Mouse (Mus musculus) forebrain, embryonic 10.5 days (tissue): ENCODE data around the gene Pmch. TPM values are rescaled to one million over a fixed set of nuclear protein-coding genes. Genes with fewer than 3 reads are reported as not detected.

Experiments used
- polyA plus RNA-seq: library from polyadenylated mRNA; unstranded; fragments of >200 nt; fragmentation: Nextera tagmentation; extraction: Ambion mirVana; gene quantifications from 2 replicates; pipeline ENCODE4 v1.2.1, GENCODE M21; 2016

The Pmch gene
- polyA plus RNA-seq, 1 experiment from 2014 or later, result 0.83 TPM

Other genes starting within 250 kb of the Pmch start
- gene Igf1, start 232.8 kb upstream of the Pmch start, polyA plus RNA-seq, result 30.0 and 35.5 TPM in 2 replicates
- gene Parpbp, start 55.9 kb downstream of the Pmch start, polyA plus RNA-seq, result 15.3 and 17.3 TPM in 2 replicates
- gene Nup37, start 55.9 kb downstream of the Pmch start, polyA plus RNA-seq, result 116 and 118 TPM in 2 replicates
- gene Washc3, start 110.0 kb downstream of the Pmch start, polyA plus RNA-seq, result 46.7 TPM in 2 replicates